Mouse (Mus musculus): ENCODE data around the gene Dhx29. TPM values are rescaled to one million over a fixed set of nuclear protein-coding genes. Genes with fewer than 3 reads are reported as not detected.
"Not testable (repeated sequence)": the region's sequence is repeated elsewhere in the genome, so short reads cannot be mapped to it uniquely, and the experiment has no call there.

The Dhx29 gene
- total RNA-seq, 2 experiments from 2014 or later = 13.1 to 13.2 TPM

GRCm38 (mm10) chr13:112985605-112986450 lies 58.6 kb downstream of the Dhx29 start:
- DNase-seq = no peak
- intact Hi-C loops (cut with DNase I) = loop anchor here (5.0 kb wide), 1 partner anchor 59 kb away; the partner anchor contains the start of genes Dhx29 and Mtrex

- DNase-seq = no peak
- intact Hi-C loops (cut with DNase I) = loop anchor here (5.0 kb wide), 1 partner anchor 59 kb away; the partner anchor contains the start of genes Dhx29 and Mtrex
Measured at GRCm38 (mm10) chr13:112986451-112986950, 59.2 kb downstream of the Dhx29 start.

- intact Hi-C loops (cut with DNase I) = loop anchor here (5.0 kb wide), 1 partner anchor 60 kb away; the partner anchor contains the start of genes Dhx29 and Mtrex
- peak; percentile 86 to 91 for DNase-seq
Measured at GRCm38 (mm10) chr13:112987532-112987943, 60.3 kb downstream of the Dhx29 start, which contains the start of gene Ccno. Gene Ccno (plus strand): TSS chr13:112987802.

- no peak for DNase-seq
- intact Hi-C loops (cut with DNase I) = loop anchor here (2.0 to 5.0 kb wide), 2 partner anchors 47 to 61 kb away; partner anchors contain the start of genes Cdc20b, Dhx29 and Mtrex
Measured at GRCm38 (mm10) chr13:112987991-112988390, 60.7 kb downstream of the Dhx29 start.

- intact Hi-C loops (cut with DNase I) = loop anchor here (2.0 to 5.0 kb wide), 2 partner anchors 46 to 62 kb away; partner anchors contain the start of genes Cdc20b, Dhx29 and Mtrex
- no peak for DNase-seq
Measured at GRCm38 (mm10) chr13:112988866-112989265, 61.6 kb downstream of the Dhx29 start.

- DNase-seq = no peak
- intact Hi-C loops (cut with DNase I) = loop anchor here (2.0 to 5.0 kb wide), 2 partner anchors 45 to 62 kb away; partner anchors contain the start of genes Cdc20b, Dhx29 and Mtrex
Measured at GRCm38 (mm10) chr13:112989541-112989940, 62.3 kb downstream of the Dhx29 start.

- intact Hi-C loops (cut with DNase I) = no loop called here
- DNase-seq = no peak
Measured at GRCm38 (mm10) chr13:112990346-112990745, 63.1 kb downstream of the Dhx29 start.

- DNase-seq = no peak
- intact Hi-C loops (cut with DNase I) = no loop called here
Measured at GRCm38 (mm10) chr13:112993531-112994152, 66.4 kb downstream of the Dhx29 start, which contains the start of gene Mcidas. Gene Mcidas (plus strand): TSS chr13:112993845.

- peak in 1 of 2 experiments; percentile 46 for DNase-seq
Measured at GRCm38 (mm10) chr13:112994191-112994590, 66.9 kb downstream of the Dhx29 start.

GRCm38 (mm10) chr13:112996407-112996806 lies 69.2 kb downstream of the Dhx29 start:
- intact Hi-C loops (cut with DNase I) = no loop called here
- no peak for DNase-seq

More at GRCm38 (mm10) chr13:112994191-112994590, 66.9 kb downstream of the Dhx29 start:
- intact Hi-C loops (cut with DNase I) = no loop called here

- intact Hi-C loops (cut with DNase I) = no loop called here
- DNase-seq = no peak
Measured at GRCm38 (mm10) chr13:112997369-112997768, 70.1 kb downstream of the Dhx29 start.

GRCm38 (mm10) chr13:112998427-112999201 lies 71.4 kb downstream of the Dhx29 start:
- peak in 1 of 2 experiments; percentile 17 for DNase-seq
- intact Hi-C loops (cut with DNase I) = no loop called here

GRCm38 (mm10) chr13:113000090-113000489 lies 72.8 kb downstream of the Dhx29 start:
- intact Hi-C loops (cut with DNase I) = no loop called here

GRCm38 (mm10) chr13:113000576-113001318 lies 73.5 kb downstream of the Dhx29 start:
- DNase-seq = no peak
- intact Hi-C loops (cut with DNase I) = no loop called here

More at GRCm38 (mm10) chr13:113000090-113000489, 72.8 kb downstream of the Dhx29 start:
- DNase-seq = no peak

- no peak for DNase-seq
- intact Hi-C loops (cut with DNase I) = no loop called here
Measured at GRCm38 (mm10) chr13:113012683-113013082, 85.4 kb downstream of the Dhx29 start.

GRCm38 (mm10) chr13:113013174-113013953 lies 86.1 kb downstream of the Dhx29 start:
- intact Hi-C loops (cut with DNase I); DNase-seq: not testable (repeated sequence)
